Mouse (Mus musculus): ENCODE measurements around the gene Fam155a.
A peak's percentile ranks its signal among the peaks of the same experiment; 100 is the strongest.

Gene Fam155a

DNA sequence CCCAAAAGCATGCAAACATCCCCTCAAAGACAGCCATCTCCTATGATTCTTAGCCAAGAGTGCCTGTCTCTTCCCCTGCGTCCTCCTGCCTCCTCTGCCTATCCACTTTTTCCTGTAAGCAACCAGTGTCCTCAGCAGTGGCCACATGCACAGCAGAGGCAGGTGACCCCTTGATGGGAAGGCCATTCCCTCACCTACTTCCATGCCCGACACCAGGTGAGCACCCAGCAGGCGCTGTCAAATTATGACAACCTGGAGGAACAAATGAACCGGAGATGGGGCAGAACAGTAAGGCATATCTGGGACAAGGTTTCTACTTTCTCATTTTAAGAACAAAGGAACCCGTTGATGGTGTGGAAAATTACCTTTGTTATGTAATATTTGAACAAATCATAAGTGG lies 515.6 kb downstream of the Fam155a start:
- no peak for DNase-seq

DNA sequence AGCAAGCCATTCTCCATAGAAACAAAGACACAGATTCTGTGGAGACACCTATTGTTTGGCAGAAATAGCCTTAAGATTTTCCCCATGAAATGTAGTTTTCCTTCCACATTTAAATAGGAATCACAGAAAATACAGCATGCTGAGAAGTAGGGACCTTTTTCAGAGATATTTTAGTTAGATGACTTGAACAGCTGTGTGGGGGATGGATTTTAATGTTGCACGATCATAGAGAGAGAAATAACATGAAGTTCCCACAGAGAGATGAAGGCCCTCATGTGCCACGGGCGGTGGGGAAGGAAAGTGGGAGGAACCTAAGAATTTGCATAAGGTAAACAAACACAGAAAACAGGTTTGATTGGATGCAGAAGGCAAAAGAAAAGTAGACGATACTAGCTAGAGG lies 518.0 kb downstream of the Fam155a start:
- no peak for DNase-seq

DNA sequence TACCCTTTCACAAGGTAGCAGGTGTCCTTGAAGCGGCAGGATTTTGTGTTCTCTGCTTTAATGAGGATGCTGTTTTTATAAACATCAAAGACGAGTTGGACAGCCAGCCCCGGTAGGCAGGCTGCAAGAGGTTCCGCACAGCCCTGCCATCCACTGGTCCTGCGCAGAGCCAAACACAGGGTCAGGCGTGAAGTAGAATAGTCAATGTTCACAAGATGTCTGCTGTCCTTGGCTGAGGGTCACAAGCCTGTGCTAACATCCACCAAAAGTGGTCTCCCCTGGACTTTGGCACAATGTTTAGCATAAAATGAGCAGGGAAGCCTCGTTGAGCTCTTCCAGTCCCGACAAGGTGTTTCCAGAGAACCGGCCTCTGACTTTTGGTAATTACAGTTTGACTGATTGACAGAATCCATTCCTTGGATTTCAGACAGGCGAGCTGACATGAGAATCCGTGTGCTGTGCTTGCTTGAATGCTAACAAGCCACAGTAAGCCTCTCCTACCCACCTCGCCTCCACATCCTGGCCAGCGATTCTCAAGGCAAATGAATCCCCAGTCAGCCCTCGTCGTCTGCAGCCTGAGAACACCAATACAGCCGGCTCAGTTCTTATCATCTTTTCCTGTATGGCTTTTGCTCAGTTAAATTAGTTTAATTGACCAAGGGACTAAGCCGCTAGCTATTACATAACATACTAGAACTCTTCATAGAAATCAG lies 522.7 kb downstream of the Fam155a start:
- no peak for DNase-seq

DNA sequence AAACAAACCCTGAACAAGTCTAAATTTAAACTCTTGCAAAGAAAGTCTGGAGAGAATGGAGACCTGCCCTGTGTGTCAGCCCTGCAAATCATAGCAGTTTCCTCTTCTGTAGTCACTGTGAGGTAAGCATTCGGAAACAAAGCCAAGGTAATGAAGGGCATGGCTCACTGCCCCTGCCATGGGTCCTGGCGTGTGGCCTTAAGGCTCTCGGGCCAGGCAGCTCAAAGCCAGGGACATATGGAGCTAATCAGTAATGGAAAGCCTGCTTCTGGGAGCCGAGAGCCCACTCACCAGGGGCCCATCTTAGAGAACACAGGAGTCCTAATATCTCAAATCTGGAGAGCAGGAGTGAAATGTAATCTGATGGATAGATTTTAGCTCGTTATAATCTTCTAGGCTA lies 525.0 kb downstream of the Fam155a start:
- no peak for DNase-seq

GRCm38 (mm10) chr8:9240996-9241395 lies 530.0 kb downstream of the Fam155a start:
- DNase-seq = no peak

DNA sequence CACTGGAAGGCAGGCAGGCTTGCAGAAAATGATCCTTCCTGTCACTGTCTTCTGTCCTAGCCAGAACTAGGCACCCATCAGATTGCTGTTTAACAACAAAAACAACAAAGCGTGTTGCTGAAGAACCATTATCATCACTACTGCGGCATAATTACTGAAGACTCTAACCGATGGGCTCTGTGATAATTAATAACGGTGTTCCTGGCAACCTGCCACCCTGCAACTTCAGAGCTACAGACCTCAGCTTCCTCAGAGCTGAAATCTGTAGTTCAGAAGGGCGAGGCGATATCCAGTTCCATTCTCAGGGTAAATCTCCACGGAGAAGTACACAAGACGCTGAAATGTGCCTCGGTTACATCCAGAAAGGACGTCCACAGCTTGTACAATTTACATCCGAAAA lies 531.2 kb downstream of the Fam155a start:
- DNase-seq = no peak

GRCm38 (mm10) chr8:9238974-9239373 lies 532.0 kb downstream of the Fam155a start:
- no peak for DNase-seq

- DNase-seq = peak; percentile 94
Measured at GRCm38 (mm10) chr8:9233326-9233919, 537.5 kb downstream of the Fam155a start.

DNA sequence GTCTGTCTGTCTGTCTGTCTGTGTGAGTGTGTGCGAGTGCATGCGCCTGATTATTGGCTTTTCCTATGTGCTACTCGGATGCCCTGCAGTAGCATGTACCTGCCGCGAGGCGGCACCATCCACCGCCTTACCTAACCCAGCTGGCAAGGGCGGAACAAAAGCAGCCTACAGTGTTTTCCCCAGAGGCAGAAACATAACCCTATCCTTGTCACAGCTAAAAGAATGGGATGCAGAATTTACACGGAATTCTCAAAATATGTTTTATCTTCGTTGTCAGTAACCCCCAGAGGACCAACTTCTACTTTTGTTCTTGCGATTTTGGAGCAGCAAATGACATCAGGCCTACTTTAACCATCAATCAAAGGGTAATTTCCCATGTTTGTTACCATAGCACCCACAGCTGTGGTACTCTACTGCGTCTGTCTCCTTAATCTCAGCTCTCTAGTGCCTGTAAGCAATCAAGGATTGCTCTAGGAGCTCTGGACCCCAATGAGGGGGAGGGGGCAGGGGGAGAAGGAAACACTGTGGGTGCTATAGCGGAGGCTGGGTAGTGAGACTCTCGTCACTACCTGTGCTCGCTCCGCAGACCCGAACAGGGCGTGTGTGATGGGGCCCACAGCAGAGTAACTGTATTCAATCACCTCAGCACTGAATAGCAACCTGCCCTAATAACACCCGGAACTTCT lies 543.0 kb downstream of the Fam155a start:
- DNase-seq = peak; percentile 62

- no peak for DNase-seq
Measured at GRCm38 (mm10) chr8:9226767-9227166, 544.2 kb downstream of the Fam155a start.

GRCm38 (mm10) chr8:9211751-9212150 lies 559.2 kb downstream of the Fam155a start:
- DNase-seq = no peak

- DNase-seq = no peak
Measured at GRCm38 (mm10) chr8:9207505-9208051, 563.4 kb downstream of the Fam155a start.

DNA sequence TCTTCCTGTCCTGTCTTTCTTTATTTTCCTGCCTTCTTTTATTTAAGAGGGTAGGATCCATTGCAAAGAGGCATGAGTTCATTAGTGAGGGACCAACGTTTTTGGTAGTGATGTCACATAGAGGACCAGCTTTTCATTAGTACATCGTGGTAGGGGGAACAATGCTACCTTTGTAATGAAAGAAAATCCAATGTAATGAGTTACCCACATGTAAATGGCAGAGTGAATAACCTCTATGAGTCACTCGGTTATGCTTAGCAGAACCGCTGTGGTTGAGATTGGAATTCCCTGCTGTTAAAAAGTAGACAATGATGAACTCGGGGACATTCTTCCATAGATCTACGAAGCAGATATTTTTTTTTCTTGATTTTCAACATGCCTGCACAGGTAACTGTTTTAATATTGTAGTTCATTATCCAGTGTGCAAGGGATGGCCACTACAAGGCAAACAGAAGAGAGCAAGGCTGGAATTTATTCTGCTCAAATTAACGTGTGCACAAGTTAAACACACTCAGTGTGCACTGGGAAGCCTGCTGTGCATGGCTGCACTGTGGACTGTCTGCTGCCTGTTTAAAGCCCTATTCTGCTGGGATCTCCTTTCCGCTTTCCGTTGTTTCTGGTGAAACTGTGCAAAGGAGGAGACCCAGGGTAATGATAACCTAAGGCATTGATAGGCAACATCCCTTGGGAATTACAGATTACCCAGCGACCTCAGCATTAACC lies 566.5 kb downstream of the Fam155a start:
- no peak for DNase-seq

DNA sequence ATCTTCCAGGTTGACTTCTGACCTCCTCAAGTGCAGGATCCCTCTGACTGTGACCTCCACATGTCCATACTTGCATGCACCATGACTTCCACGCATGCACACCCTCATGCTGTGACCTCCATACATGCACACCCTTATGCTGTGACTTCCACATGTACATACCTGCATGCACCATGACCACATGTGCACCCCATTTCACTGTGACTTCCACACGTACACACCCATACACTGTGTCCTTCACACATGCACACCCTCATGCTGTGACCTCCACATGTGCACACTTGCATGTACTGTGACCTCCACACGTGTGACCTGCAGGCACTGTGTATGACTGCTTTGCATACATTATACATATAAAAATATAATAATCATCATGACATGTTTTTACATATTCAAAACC lies 570.9 kb downstream of the Fam155a start:
- DNase-seq = no peak

DNA sequence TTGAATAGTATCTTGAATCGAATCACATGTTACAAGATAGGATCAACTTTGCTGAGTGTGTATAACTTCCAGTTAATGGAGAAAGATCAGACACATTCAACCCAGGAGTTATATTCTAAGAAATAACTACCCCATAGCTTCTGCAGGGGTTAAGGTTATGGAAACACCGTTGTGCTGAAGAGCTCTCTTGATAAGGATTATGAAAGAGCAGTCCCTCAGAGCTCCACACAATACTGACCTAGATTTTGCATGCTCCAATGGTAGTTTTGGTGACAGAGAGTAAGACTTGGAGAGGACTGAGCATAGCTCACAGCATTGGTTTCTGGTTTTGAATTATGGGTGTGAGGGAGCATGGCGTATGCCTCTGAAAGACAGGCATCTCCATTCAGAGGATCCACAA lies 579.3 kb downstream of the Fam155a start:
- DNase-seq = no peak

DNA sequence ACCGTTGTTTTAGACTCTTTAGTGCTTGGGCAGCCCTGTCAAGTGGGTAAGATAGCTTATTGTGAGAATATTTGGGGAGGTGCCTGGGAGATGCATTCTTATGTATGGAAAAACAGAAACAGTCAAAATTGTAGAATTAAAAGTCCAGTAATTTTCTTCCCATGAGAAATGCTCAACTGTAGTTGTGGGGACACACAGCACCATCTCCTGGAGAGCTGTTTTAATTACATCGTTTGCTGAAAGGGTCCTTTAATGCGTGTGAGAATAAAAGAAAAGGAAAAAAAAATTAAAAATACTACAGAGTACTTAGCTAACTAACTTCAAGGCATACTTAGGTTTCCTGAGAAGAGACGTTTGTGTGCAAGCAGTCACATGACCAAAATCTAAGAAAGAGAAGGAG lies 582.3 kb downstream of the Fam155a start:
- DNase-seq = peak; percentile 35

- no peak for DNase-seq
Measured at GRCm38 (mm10) chr8:9185200-9185599, 585.8 kb downstream of the Fam155a start.

GRCm38 (mm10) chr8:9182461-9182860 lies 588.5 kb downstream of the Fam155a start:
- DNase-seq = no peak

DNA sequence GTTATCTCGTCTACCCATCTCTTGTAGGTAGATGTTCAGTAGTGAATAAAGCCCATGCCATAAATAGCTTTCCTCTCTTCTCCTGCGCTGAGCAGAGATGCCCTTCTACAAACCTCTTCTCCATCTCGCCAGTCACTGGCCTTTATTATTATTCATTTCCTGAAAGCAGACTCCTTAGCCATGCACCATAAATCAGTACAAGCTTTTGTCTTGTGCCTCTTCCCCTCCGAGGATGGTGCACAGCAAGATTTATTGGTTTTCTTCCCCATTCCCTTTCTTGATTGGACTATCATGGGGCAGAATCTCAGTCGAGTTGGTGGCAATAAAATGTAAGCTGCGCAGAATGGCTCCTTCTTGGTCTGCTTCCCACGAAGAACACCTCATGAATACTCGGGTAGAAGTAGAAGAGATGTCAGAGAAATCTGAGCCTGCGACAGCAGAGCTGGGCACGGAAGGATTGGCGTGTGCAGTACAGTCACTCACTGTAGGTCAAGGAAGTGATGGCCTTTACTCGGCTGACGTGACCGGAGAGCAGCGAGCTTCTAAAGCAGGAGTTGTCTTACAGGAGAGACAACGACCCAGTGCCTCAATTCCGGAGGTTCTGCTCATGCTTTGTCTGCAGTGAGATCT lies 590.2 kb downstream of the Fam155a start:
- DNase-seq = no peak

DNA sequence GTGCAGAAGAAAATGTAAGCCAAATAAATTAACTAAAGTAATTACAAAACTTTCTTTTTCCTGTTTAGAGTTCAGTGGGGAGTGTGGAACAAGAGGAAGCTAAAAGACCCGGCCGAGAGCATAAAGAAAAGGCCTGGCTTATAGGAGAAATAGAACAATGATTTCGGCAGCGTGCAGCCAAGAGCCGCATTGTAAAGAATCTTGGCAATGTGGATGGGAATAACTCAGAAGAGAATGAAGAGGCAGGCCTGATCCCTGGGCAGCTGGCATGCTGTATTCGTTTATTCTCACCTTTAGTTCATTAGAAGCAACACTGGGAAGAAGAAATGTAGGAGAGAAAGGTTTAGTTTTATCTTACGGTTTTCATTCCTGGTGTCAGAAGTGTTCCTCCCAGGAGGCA lies 594.0 kb downstream of the Fam155a start:
- no peak for DNase-seq

DNA sequence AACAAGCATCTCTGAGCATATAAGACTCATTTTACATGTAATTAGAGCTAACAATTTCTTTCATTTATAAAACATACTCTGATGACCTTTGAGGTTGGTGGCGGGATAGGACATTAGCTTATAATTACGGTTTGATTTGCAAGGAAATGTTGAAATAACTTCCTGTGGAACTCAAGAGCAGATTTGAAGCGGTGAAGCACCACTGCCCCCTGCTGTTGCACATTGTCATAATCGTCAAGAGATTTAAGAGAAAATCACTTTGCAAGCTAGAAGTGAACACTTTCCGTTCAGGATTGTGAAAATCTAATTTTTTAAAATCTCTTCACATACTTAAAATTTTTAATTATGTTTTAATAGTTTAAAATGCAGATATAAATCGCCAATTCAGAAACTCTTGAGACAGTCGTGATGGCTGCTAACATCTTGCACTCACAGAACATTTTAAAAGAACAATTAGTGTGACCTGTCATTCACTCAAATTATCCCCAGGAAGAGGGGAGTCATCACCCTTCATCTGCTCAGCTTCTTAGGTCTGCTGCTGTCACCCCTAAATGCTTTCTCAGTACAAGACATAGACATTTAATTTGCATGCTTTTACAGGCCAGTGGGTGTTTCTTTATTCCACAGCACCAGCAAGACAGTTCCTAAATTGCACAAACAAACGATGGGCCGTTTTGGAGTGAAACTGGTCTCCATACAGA lies 595.9 kb downstream of the Fam155a start:
- DNase-seq = peak; percentile 89

- no peak for DNase-seq
Measured at GRCm38 (mm10) chr8:9171848-9172247, 599.1 kb downstream of the Fam155a start.

Measured in kidney, postnatal 10 days (tissue).